Mouse (Mus musculus): ENCODE results near the gene Gm11568. TPM values are rescaled to one million over a fixed set of nuclear protein-coding genes. Genes with fewer than 3 reads are reported as not detected.
"Not testable (repeated sequence)": the region's sequence is repeated elsewhere in the genome, so short reads cannot be mapped to it uniquely, and the experiment has no call there.

Gm11568 gene
- polyA plus RNA-seq, 1 experiment from 2014 or later: not detected

GRCm38 (mm10) chr11:99864176-99864575 lies 6.5 kb downstream of the Gm11568 start, which contains the start of gene Gm11559:
TSS of gene Gm11559 (plus strand) at chr11:99864476.
- H3K9me3 ChIP-seq (replicated peaks; ENCODE audit: control insufficient read depth, low read length); ATAC-seq; H3K4me3 ChIP-seq (ENCODE audit: low read depth, low read length); H3K4me1 ChIP-seq (ENCODE audit: control insufficient read depth, insufficient read depth, low read length); H3K27me3 ChIP-seq (replicated peaks; ENCODE audit: control insufficient read depth, insufficient read depth, low read length); H3K4me2 ChIP-seq (ENCODE audit: low read length); H3K9ac ChIP-seq (ENCODE audit: low read length); DNase-seq (ENCODE audit: low spot score); H3K27ac ChIP-seq (ENCODE audit: low read depth, low read length); H3K36me3 ChIP-seq (ENCODE audit: control insufficient read depth, insufficient read depth, low read length): not testable (repeated sequence)
- 53% methylated on average over 1 of the region's 1 CpGs for WGBS

GRCm38 (mm10) chr11:99873089-99873488 lies 15.4 kb downstream of the Gm11568 start, which contains the start of gene Krtap9-1:
TSS of gene Krtap9-1 (plus strand) at chr11:99873389.
- not testable (repeated sequence) for H3K9ac ChIP-seq (ENCODE audit: low read length); H3K36me3 ChIP-seq (ENCODE audit: control insufficient read depth, insufficient read depth, low read length); H3K4me3 ChIP-seq (ENCODE audit: low read depth, low read length); ATAC-seq; H3K4me2 ChIP-seq (ENCODE audit: low read length); DNase-seq (ENCODE audit: low spot score); H3K9me3 ChIP-seq (replicated peaks; ENCODE audit: control insufficient read depth, low read length); H3K4me1 ChIP-seq (ENCODE audit: control insufficient read depth, insufficient read depth, low read length); H3K27me3 ChIP-seq (replicated peaks; ENCODE audit: control insufficient read depth, insufficient read depth, low read length); H3K27ac ChIP-seq (ENCODE audit: low read depth, low read length)
- WGBS: 60% methylated on average over 1 of the region's 1 CpGs

- ATAC-seq; H3K27ac ChIP-seq (ENCODE audit: low read depth, low read length); H3K9me3 ChIP-seq (replicated peaks; ENCODE audit: control insufficient read depth, low read length); H3K4me2 ChIP-seq (ENCODE audit: low read length); H3K9ac ChIP-seq (ENCODE audit: low read length); H3K4me1 ChIP-seq (ENCODE audit: control insufficient read depth, insufficient read depth, low read length); H3K4me3 ChIP-seq (ENCODE audit: low read depth, low read length); DNase-seq (ENCODE audit: low spot score); H3K27me3 ChIP-seq (replicated peaks; ENCODE audit: control insufficient read depth, insufficient read depth, low read length); H3K36me3 ChIP-seq (ENCODE audit: control insufficient read depth, insufficient read depth, low read length): not testable (repeated sequence)
- WGBS: 42% methylated on average over 1 of the region's 1 CpGs
Measured at GRCm38 (mm10) chr11:99878887-99879286, 21.2 kb downstream of the Gm11568 start, which contains the start of gene Gm11567. TSS of gene Gm11567 (plus strand) at chr11:99879187.

GRCm38 (mm10) chr11:99907620-99908019 lies 49.9 kb downstream of the Gm11568 start, which contains the start of gene Krtap31-1:
TSS of gene Krtap31-1 (plus strand) at chr11:99907920.
- Histone ChIP-seq H3K27ac (ENCODE audit: low read depth, low read length) (no peak within 1 kb of the TSS), H3K4me1 (ENCODE audit: control insufficient read depth, insufficient read depth, low read length) (no peaks in the 10 kb centered on the region), H3K9me3 (replicated peaks; ENCODE audit: control insufficient read depth, low read length) (no peaks in the 10 kb centered on the region), H3K36me3 (ENCODE audit: control insufficient read depth, insufficient read depth, low read length) (no peaks in the 10 kb centered on the region), H3K4me2 (ENCODE audit: low read length) (no peak within 1 kb of the TSS), H3K27me3 (replicated peaks; ENCODE audit: control insufficient read depth, insufficient read depth, low read length) (no peaks in the 10 kb centered on the region), H3K9ac (ENCODE audit: low read length) (no peak within 1 kb of the TSS), H3K4me3 (ENCODE audit: low read depth, low read length) (no peak within 1 kb of the TSS)
- ATAC-seq (no peak), DNase-seq (ENCODE audit: low spot score) (no peak)
- 85% methylated on average over 2 of the region's 2 CpGs for WGBS

Other genes with a start within 250 kb of the Gm11568 start
- not detected in 2 replicates for gene Gm11937, start 247.7 kb upstream of the Gm11568 start, polyA plus RNA-seq (2014; fragmentation: Nextera tagmentation; extraction: Ambion mirVana)
- gene Krtap2-4, start 243.1 kb upstream of the Gm11568 start, polyA plus RNA-seq (2014; fragmentation: Nextera tagmentation; extraction: Ambion mirVana): not detected in 2 replicates
- gene Gm11562, start 237.5 kb upstream of the Gm11568 start, polyA plus RNA-seq (2014; fragmentation: Nextera tagmentation; extraction: Ambion mirVana): not detected in 2 replicates
- gene Krtap4-1, start 229.7 kb upstream of the Gm11568 start, polyA plus RNA-seq (2014; fragmentation: Nextera tagmentation; extraction: Ambion mirVana): not detected in 2 replicates
- gene Krtap4-2, start 222.8 kb upstream of the Gm11568 start, polyA plus RNA-seq (2014; fragmentation: Nextera tagmentation; extraction: Ambion mirVana): not detected in 2 replicates
- gene Krtap4-7, start 213.8 kb upstream of the Gm11568 start, polyA plus RNA-seq (2014; fragmentation: Nextera tagmentation; extraction: Ambion mirVana): not detected in 2 replicates
- not detected in 2 replicates for gene Gm11555, start 207.7 kb upstream of the Gm11568 start, polyA plus RNA-seq (2014; fragmentation: Nextera tagmentation; extraction: Ambion mirVana)
- not detected in 2 replicates for gene Gm11563, start 199.0 kb upstream of the Gm11568 start, polyA plus RNA-seq (2014; fragmentation: Nextera tagmentation; extraction: Ambion mirVana)
- gene Krtap4-6, start 192.0 kb upstream of the Gm11568 start, polyA plus RNA-seq (2014; fragmentation: Nextera tagmentation; extraction: Ambion mirVana): not detected in 2 replicates
- gene Gm14190, start 167.2 kb upstream of the Gm11568 start, polyA plus RNA-seq (2014; fragmentation: Nextera tagmentation; extraction: Ambion mirVana): not detected in 2 replicates
- not detected in 2 replicates for gene Gm14180, start 123.6 kb upstream of the Gm11568 start, polyA plus RNA-seq (2014; fragmentation: Nextera tagmentation; extraction: Ambion mirVana)
- not detected in 2 replicates for gene Gm11595, start 85.0 kb upstream of the Gm11568 start, polyA plus RNA-seq (2014; fragmentation: Nextera tagmentation; extraction: Ambion mirVana)
- gene Krtap4-8, start 77.2 kb upstream of the Gm11568 start, polyA plus RNA-seq (2014; fragmentation: Nextera tagmentation; extraction: Ambion mirVana): not detected in 2 replicates
- not detected in 2 replicates for gene Krtap4-9, start 72.7 kb upstream of the Gm11568 start, polyA plus RNA-seq (2014; fragmentation: Nextera tagmentation; extraction: Ambion mirVana)
- not detected in 2 replicates for gene Gm11596, start 64.5 kb upstream of the Gm11568 start, polyA plus RNA-seq (2014; fragmentation: Nextera tagmentation; extraction: Ambion mirVana)
- gene Gm11569, start 59.0 kb upstream of the Gm11568 start, polyA plus RNA-seq (2014; fragmentation: Nextera tagmentation; extraction: Ambion mirVana): not detected in 2 replicates
- not detected in 2 replicates for gene Gm11554, start 53.5 kb upstream of the Gm11568 start, polyA plus RNA-seq (2014; fragmentation: Nextera tagmentation; extraction: Ambion mirVana)
- not detected in 2 replicates for gene Krtap4-13, start 48.0 kb upstream of the Gm11568 start, polyA plus RNA-seq (2014; fragmentation: Nextera tagmentation; extraction: Ambion mirVana)
- not detected in 2 replicates for gene Gm11564, start 42.3 kb upstream of the Gm11568 start, polyA plus RNA-seq (2014; fragmentation: Nextera tagmentation; extraction: Ambion mirVana)
- gene 2300003K06Rik, start 19.9 kb upstream of the Gm11568 start, polyA plus RNA-seq (2014; fragmentation: Nextera tagmentation; extraction: Ambion mirVana): not detected in 2 replicates
- not detected in 2 replicates for gene Krtap4-16, start 6.3 kb upstream of the Gm11568 start, polyA plus RNA-seq (2014; fragmentation: Nextera tagmentation; extraction: Ambion mirVana)
- not detected in 2 replicates for gene Gm11559, start 6.6 kb downstream of the Gm11568 start, polyA plus RNA-seq (2014; fragmentation: Nextera tagmentation; extraction: Ambion mirVana)
- not detected in 2 replicates for gene Krtap9-1, start 15.5 kb downstream of the Gm11568 start, polyA plus RNA-seq (2014; fragmentation: Nextera tagmentation; extraction: Ambion mirVana)
- gene Gm11567, start 21.3 kb downstream of the Gm11568 start, polyA plus RNA-seq (2014; fragmentation: Nextera tagmentation; extraction: Ambion mirVana): not detected in 2 replicates
- not detected in 2 replicates for gene Krtap31-1, start 50.0 kb downstream of the Gm11568 start, polyA plus RNA-seq (2014; fragmentation: Nextera tagmentation; extraction: Ambion mirVana)
- gene Gm11565, start 56.8 kb downstream of the Gm11568 start, polyA plus RNA-seq (2014; fragmentation: Nextera tagmentation; extraction: Ambion mirVana): not detected in 2 replicates
- gene Krtap31-2, start 78.4 kb downstream of the Gm11568 start, polyA plus RNA-seq (2014; fragmentation: Nextera tagmentation; extraction: Ambion mirVana): not detected in 2 replicates
- gene Krtap9-5, start 90.6 kb downstream of the Gm11568 start, polyA plus RNA-seq (2014; fragmentation: Nextera tagmentation; extraction: Ambion mirVana): not detected in 2 replicates
- not detected in 2 replicates for gene Krtap29-1, start 121.1 kb downstream of the Gm11568 start, polyA plus RNA-seq (2014; fragmentation: Nextera tagmentation; extraction: Ambion mirVana)
- gene Krtap16-1, start 128.7 kb downstream of the Gm11568 start, polyA plus RNA-seq (2014; fragmentation: Nextera tagmentation; extraction: Ambion mirVana): 0.09 TPM in 1 of 2 replicates, not detected in the other
- 0.30 TPM in 1 of 2 replicates, not detected in the other for gene Krtap17-1, start 136.1 kb downstream of the Gm11568 start, polyA plus RNA-seq (2014; fragmentation: Nextera tagmentation; extraction: Ambion mirVana)
- not detected in 2 replicates for gene Krt33a, start 158.3 kb downstream of the Gm11568 start, polyA plus RNA-seq (2014; fragmentation: Nextera tagmentation; extraction: Ambion mirVana)
- gene Krt33b, start 172.0 kb downstream of the Gm11568 start, polyA plus RNA-seq (2014; fragmentation: Nextera tagmentation; extraction: Ambion mirVana): not detected in 2 replicates
- gene Krt34, start 183.6 kb downstream of the Gm11568 start, polyA plus RNA-seq (2014; fragmentation: Nextera tagmentation; extraction: Ambion mirVana): not detected in 2 replicates
- not detected in 2 replicates for gene Krt31, start 192.6 kb downstream of the Gm11568 start, polyA plus RNA-seq (2014; fragmentation: Nextera tagmentation; extraction: Ambion mirVana)
- not detected in 2 replicates for gene Krt32, start 230.3 kb downstream of the Gm11568 start, polyA plus RNA-seq (2014; fragmentation: Nextera tagmentation; extraction: Ambion mirVana)
- gene Krt35, start 238.3 kb downstream of the Gm11568 start, polyA plus RNA-seq (2014; fragmentation: Nextera tagmentation; extraction: Ambion mirVana): not detected in 2 replicates
- not detected in 2 replicates for gene Krt36, start 247.7 kb downstream of the Gm11568 start, polyA plus RNA-seq (2014; fragmentation: Nextera tagmentation; extraction: Ambion mirVana)

Measured in forebrain, embryonic 14.5 days (tissue).